ENCODE assay signal across 16 mouse cellular contexts in genomic region chr2:181571941-181572670, GRCm38 (mm10). TPM values are rescaled to one million over a fixed set of nuclear protein-coding genes. Genes with fewer than 3 reads are reported as not detected.
DNase-seq lines count a peak whose midpoint lies in the region; ATAC-seq lines count a peak whose summit lies in the region.
"Had no signal": no experiment of that assay in that cellular context is flagged by ENCODE, and none has a peak within 500 bp of the region (broad histone marks: within the 10 kb centered on the region; RNA-seq: fewer than 3 reads in every experiment).

No protein-coding gene starts in this region.

- DNase-seq in cerebellum, adult 18-20 months, result peak; percentile 50 to 51
- DNase-seq in heart, postnatal 4 days, result peak; percentile 2
- no peak for DNase-seq in heart, postnatal 36 days
- DNase-seq in urinary bladder, adult 2 months (ENCODE audit: low spot score), result peak; percentile 16
- no peak for DNase-seq in urinary bladder, postnatal 36 days (ENCODE audit: low spot score in 2 of 2)
- DNase-seq in layer of hippocampus, postnatal 14 days (ENCODE audit: low spot score in 2 of 2), result no peak
- DNase-seq: adrenal gland, postnatal 25 days; gastrocnemius, postnatal 14 days; kidney, postnatal 4 days; lung, postnatal 10 days; thymus, postnatal 25 days had no signal

- intact Hi-C loops in heart, postnatal 36 days (cut with DNase I), result no loop called here

- ATAC-seq in cerebellum, adult (ENCODE audit: insufficient number of reproducible peaks, low FRiP score, low TSS enrichment), result no peak
- ATAC-seq in granulocyte monocyte progenitor cell, adult 5-6 weeks (replicated peaks; ENCODE audit: poor library complexity, severe bottlenecking), result no peak
- ATAC-seq: activated CD4-positive, CD25-positive, alpha-beta regulatory T cell, adult 4 months; intestine, postnatal 0 days; midbrain, embryonic 13.5 days had no signal

RNA-seq across cellular contexts. Expression of gene Uckl1, which starts 12.6 kb away (rescaled TPM):
- 10 to 100 TPM; 50.2 to 54.5 TPM for total RNA-seq in heart, postnatal 4 days (2021)
- total RNA-seq in heart, postnatal 36 days (2021), result 10 to 100 TPM; 36.6 to 47.4 TPM
- 139 and 214 TPM in 2 replicates for polyA plus RNA-seq in urinary bladder, adult 2 months (2012; rRNA removed)
- total RNA-seq in granulocyte monocyte progenitor cell, adult 5-6 weeks (2014; fragmentation: Nextera tagmentation), result 118 and 128 TPM in 2 replicates
- total RNA-seq in granulocyte monocyte progenitor cell, adult 5-6 weeks (2017), result 41.5 and 54.1 TPM in 2 replicates
- 10 to 100 TPM; 52.0 to 53.1 TPM for total RNA-seq in layer of hippocampus, postnatal 14 days (2021)

RNA-seq across cellular contexts. Expression of gene Prpf6, which starts 19.6 kb away (rescaled TPM):
- total RNA-seq in heart, postnatal 4 days (2021), result 10 to 100 TPM; 35.1 to 36.1 TPM
- total RNA-seq in heart, postnatal 36 days (2021), result 10 to 100 TPM; 36.0 to 38.3 TPM
- 30.7 and 40.9 TPM in 2 replicates for polyA plus RNA-seq in urinary bladder, adult 2 months (2012; rRNA removed)
- total RNA-seq in granulocyte monocyte progenitor cell, adult 5-6 weeks (2014; fragmentation: Nextera tagmentation), result 30.8 and 35.2 TPM in 2 replicates
- total RNA-seq in granulocyte monocyte progenitor cell, adult 5-6 weeks (2017), result 68.8 and 71.6 TPM in 2 replicates
- total RNA-seq in layer of hippocampus, postnatal 14 days (2021), result 10 to 100 TPM; 51.2 to 55.5 TPM

RNA-seq across cellular contexts. Expression of gene Zfp512b, which starts 20.5 kb away (rescaled TPM):
- 10 to 100 TPM; 41.8 to 45.5 TPM for total RNA-seq in heart, postnatal 4 days (2021)
- 10 to 100 TPM; 16.6 to 18.0 TPM for total RNA-seq in heart, postnatal 36 days (2021)
- polyA plus RNA-seq in urinary bladder, adult 2 months (2012; rRNA removed), result 43.9 and 52.6 TPM in 2 replicates
- total RNA-seq in granulocyte monocyte progenitor cell, adult 5-6 weeks (2014; fragmentation: Nextera tagmentation), result 21.1 and 23.5 TPM in 2 replicates
- total RNA-seq in granulocyte monocyte progenitor cell, adult 5-6 weeks (2017), result 11.6 and 15.6 TPM in 2 replicates
- total RNA-seq in layer of hippocampus, postnatal 14 days (2021), result 100 to 1,000 TPM; 108 to 116 TPM

RNA-seq across cellular contexts. Expression of gene Samd10, which starts 26.9 kb away (rescaled TPM):
- 1 to 10 TPM; 4.8 to 4.9 TPM for total RNA-seq in heart, postnatal 4 days (2021)
- total RNA-seq in heart, postnatal 36 days (2021), result 1 to 10 TPM; 2.3 to 2.4 TPM
- polyA plus RNA-seq in urinary bladder, adult 2 months (2012; rRNA removed), result 14.7 and 20.2 TPM in 2 replicates
- 6.2 and 13.1 TPM in 2 replicates for total RNA-seq in granulocyte monocyte progenitor cell, adult 5-6 weeks (2014; fragmentation: Nextera tagmentation)
- total RNA-seq in granulocyte monocyte progenitor cell, adult 5-6 weeks (2017), result 3.2 and 4.5 TPM in 2 replicates
- 10 to 100 TPM; 14.6 to 19.5 TPM for total RNA-seq in layer of hippocampus, postnatal 14 days (2021)

RNA-seq across cellular contexts. Expression of gene Dnajc5, which starts 51.8 kb away (rescaled TPM):
- 100 to 1,000 TPM; 111 to 119 TPM for total RNA-seq in heart, postnatal 4 days (2021)
- total RNA-seq in heart, postnatal 36 days (2021), result 10 to 100 TPM; 58.4 to 68.6 TPM
- 51.2 and 52.7 TPM in 2 replicates for polyA plus RNA-seq in urinary bladder, adult 2 months (2012; rRNA removed)
- total RNA-seq in granulocyte monocyte progenitor cell, adult 5-6 weeks (2014; fragmentation: Nextera tagmentation), result 43.8 and 47.1 TPM in 2 replicates
- total RNA-seq in granulocyte monocyte progenitor cell, adult 5-6 weeks (2017), result 46.4 and 54.5 TPM in 2 replicates
- 100 to 1,000 TPM; 271 to 275 TPM for total RNA-seq in layer of hippocampus, postnatal 14 days (2021)

Comparison
In these comparisons a context has a peak if more than half of its experiments do, and no peak if none do; other contexts are left out.
1. DNase-seq: peak in cerebellum, adult 18-20 months (2 of 2), heart, postnatal 4 days (single experiment) and urinary bladder, adult 2 months (single experiment); none in heart, postnatal 36 days (0 of 2), urinary bladder, postnatal 36 days (0 of 2) and layer of hippocampus, postnatal 14 days (0 of 2).